Mouse (Mus musculus) kidney, postnatal 0 days (tissue): ENCODE measurements around the gene Csf3. TPM values are rescaled to one million over a fixed set of nuclear protein-coding genes. Genes with fewer than 3 reads are reported as not detected.
A peak's percentile ranks its signal among the peaks of the same experiment; 100 is the strongest.
"Not testable (repeated sequence)": the region's sequence is repeated elsewhere in the genome, so short reads cannot be mapped to it uniquely, and the experiment has no call there.

ENCODE experiments used
- ATAC-seq: fragments of 200-750 bp; cut with Nextera tagmentation; replicated peaks from 2 replicates; pipeline ENCODE4 v1.8.0; 2017; ENCODE audit warnings: low read depth, moderate number of reproducible peaks, moderate TSS enrichment, moderate library complexity; ENCODE audit not compliant: low FRiP score
- DNase-seq: peaks from one replicate; pipeline ENCODE4 v3.0.0-alpha.2; 2016; ENCODE audit warnings: low spot score
- H3K27ac ChIP-seq: fragments of 300-500 bp; sonication (generic); 2 replicates; pipeline ENCODE4 v1.5.1; 2014; ENCODE audit warnings: mild to moderate bottlenecking
- H3K27me3 ChIP-seq: fragments of 300-500 bp; sonication (generic); 2 replicates; pipeline ENCODE4 v1.6.1; 2014; ENCODE audit warnings: low read length, mixed read lengths; ENCODE audit not compliant: insufficient read depth
- H3K36me3 ChIP-seq: fragments of 300-500 bp; sonication (generic); 2 replicates; pipeline ENCODE4 v1.6.1; 2014; ENCODE audit warnings: low read length, mixed read lengths; ENCODE audit not compliant: insufficient read depth
- H3K4me1 ChIP-seq: fragments of 300-500 bp; sonication (generic); replicated peaks from 2 replicates; pipeline ENCODE4 v1.6.1; 2014; ENCODE audit warnings: antibody characterized with exemption, low read length, mixed read lengths; ENCODE audit not compliant: insufficient read depth
- H3K4me2 ChIP-seq: fragments of 300-500 bp; sonication (generic); 2 replicates; pipeline ENCODE4 v1.6.1; 2014; ENCODE audit warnings: mild to moderate bottlenecking, low read length, moderate library complexity, mixed read lengths
- H3K4me3 ChIP-seq: fragments of 300-500 bp; sonication (generic); replicated peaks from 2 replicates; pipeline ENCODE4 v1.5.1; 2014; ENCODE audit warnings: low read depth, low read length
- H3K9ac ChIP-seq: fragments of 300-500 bp; sonication (generic); 2 replicates; pipeline ENCODE4 v1.6.1; 2014; ENCODE audit warnings: low read depth, low read length
- H3K9me3 ChIP-seq: fragments of 300-500 bp; sonication (generic); replicated peaks from 2 replicates; pipeline ENCODE4 v1.6.1; 2016; ENCODE audit warnings: low read length, inconsistent platforms, mixed read lengths
- CTCF ChIP-seq: IDR thresholded peaks from 2 replicates; pipeline ENCODE4 v1.5.1; 2016; ENCODE audit warnings: antibody characterized with exemption, low read depth, mild to moderate bottlenecking, moderate library complexity
- WGBS: fragments of 180-500 bp; shearing (Covaris S2); extraction: QIAGEN DNeasy Blood & Tissue Kit; methylation state at CpG from one replicate; pipeline ENCODE4 v1.1.7; 2014; 5-methylcytosine and 5-hydroxymethylcytosine counted together
- polyA plus RNA-seq: library from polyadenylated mRNA; unstranded; fragments of >200 nt; fragmentation: Nextera tagmentation; extraction: Ambion mirVana; gene quantifications from 2 replicates; pipeline ENCODE4 v1.2.1, GENCODE M21; 2015

Gene Csf3
- polyA plus RNA-seq, 1 experiment from 2014 or later: 0.13 TPM

DNA sequence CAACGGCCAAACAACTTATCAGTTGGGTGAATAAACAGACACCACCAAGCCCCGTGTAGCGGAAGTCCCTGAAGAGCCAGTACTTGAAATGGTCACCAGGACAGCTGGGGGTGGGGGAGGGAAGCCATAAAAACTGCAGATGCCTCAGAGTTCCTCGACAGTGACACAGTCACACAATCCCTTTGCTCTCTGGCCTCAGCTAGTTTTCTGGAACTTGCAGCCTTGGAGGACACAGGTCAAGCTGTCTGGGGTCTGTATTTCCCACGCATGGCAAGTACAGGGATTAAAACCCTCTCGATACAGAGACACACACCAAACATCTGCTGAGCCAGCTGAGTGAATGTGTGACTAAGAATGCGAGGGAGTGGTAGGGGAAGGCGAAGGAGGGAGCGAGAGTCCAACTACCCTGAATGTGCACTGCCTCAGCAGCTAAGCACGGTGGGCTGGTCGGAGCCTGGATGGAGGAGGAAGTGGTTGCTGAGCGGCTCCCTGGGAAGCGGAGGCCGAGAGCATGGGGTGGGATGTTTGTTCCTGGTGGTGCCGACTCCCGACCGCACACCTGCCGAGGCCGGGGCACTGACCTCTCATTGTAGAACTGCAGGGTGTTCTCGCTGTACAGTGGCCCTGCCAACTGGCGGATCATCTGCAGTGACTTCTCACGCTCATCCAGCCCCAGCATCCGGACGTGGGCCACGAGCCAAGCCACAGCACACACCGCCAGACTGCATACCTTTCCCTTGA lies 8.1 kb downstream of the Csf3 start:
- DNase-seq: peak; percentile 86
- H3K4me1 ChIP-seq: peaks cover 53% of the 10 kb centered on the region

DNA sequence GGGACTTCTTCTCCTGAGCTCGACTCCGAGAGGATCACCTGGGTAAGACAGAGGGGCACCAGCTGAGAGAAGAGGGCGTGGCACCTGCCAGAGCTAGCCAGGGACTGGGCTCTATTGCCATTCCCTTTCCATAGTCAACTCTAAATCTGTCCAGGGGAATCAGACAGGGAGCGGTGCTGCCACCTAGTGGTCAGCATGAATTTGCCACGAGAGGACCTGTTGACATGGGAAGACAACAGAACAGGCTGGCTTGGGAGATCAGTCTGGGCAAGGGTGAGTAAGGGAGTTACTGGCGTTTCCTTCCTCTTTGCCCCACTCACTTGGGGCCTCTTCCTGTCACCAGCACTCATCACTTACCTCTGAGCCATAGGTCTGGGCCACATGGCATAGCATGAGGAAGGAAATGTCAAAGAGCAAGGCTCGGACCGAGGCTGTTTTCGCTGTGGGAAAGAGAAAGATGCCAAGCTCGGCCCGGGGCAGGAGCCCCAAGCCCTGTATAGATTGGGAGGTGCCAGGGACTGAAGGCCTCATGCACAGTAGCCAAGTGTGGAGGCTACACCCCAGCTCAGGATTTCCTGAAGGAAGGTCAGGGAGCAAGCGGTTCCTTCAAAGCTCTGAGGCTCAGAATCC lies 9.5 kb downstream of the Csf3 start:
- Histone ChIP-seq H3K4me3 (no peak overlapping the region), H3K4me2 (no peak overlapping the region; the same call in 1 of the 2 replicates), H3K36me3 (0 out of 2 replicates have a peak, but pooled peaks cover 22% of the 10 kb centered on the region), H3K4me1 (peaks cover 43% of the 10 kb centered on the region), H3K9me3 (no peaks in the 10 kb centered on the region), H3K9ac (0 out of 2 replicates have a peak overlapping the region, but pooled peaks have one; percentile 1), H3K27ac (peak overlapping the region; percentile 85), H3K27me3 (no peaks in the 10 kb centered on the region)
- peak; percentile 94 for DNase-seq
- 38% methylated on average over 12 of the region's 12 CpGs for WGBS
- peak; percentile 23 for ATAC-seq
- TF ChIP-seq CTCF: peak; percentile 97

More for the DNA sequence above, 8.1 kb downstream of the Csf3 start:
- ATAC-seq: peak; percentile 57
- H3K27me3 ChIP-seq: no peaks in the 10 kb centered on the region
- peak overlapping the region; percentile 85 for H3K27ac ChIP-seq
- no peak overlapping the region for H3K4me3 ChIP-seq
- 0 out of 2 replicates have a peak overlapping the region, but pooled peaks have one; percentile 31 for H3K9ac ChIP-seq
- no peaks in the 10 kb centered on the region for H3K9me3 ChIP-seq
- WGBS: 17% methylated on average over 26 of the region's 26 CpGs
- peak overlapping the region; percentile 8; the same call in 1 of the 2 replicates for H3K4me2 ChIP-seq
- 0 out of 2 replicates have a peak, but pooled peaks cover 31% of the 10 kb centered on the region for H3K36me3 ChIP-seq
- no peak for TF ChIP-seq CTCF

- H3K36me3 ChIP-seq: 0 out of 2 replicates have a peak, but pooled peaks cover 21% of the 10 kb centered on the region
- H3K9me3 ChIP-seq: no peaks in the 10 kb centered on the region
- ATAC-seq (no peak), DNase-seq (no peak)
- H3K27me3 ChIP-seq: no peaks in the 10 kb centered on the region
- no peak overlapping the region for H3K4me3 ChIP-seq
- 0 out of 2 replicates have a peak overlapping the region, but pooled peaks have one; percentile 1 for H3K9ac ChIP-seq
- 74% methylated on average over 4 of the region's 4 CpGs for WGBS
- H3K4me1 ChIP-seq: peaks cover 42% of the 10 kb centered on the region
- peak overlapping the region; percentile 51 for H3K27ac ChIP-seq
- no peak for TF ChIP-seq CTCF
- no peak overlapping the region; the same call in 1 of the 2 replicates for H3K4me2 ChIP-seq
These were observed 10.0 kb downstream of the Csf3 start for GRCm38 (mm10) chr11:98711046-98711434.

- TF ChIP-seq CTCF: peak; percentile 68
- not testable (repeated sequence) for H3K4me3 ChIP-seq, ATAC-seq, H3K4me2 ChIP-seq, H3K27me3 ChIP-seq, DNase-seq, H3K9ac ChIP-seq, H3K9me3 ChIP-seq, H3K27ac ChIP-seq
- WGBS: 86% methylated on average over 5 of the region's 6 CpGs
- H3K4me1 ChIP-seq: peaks cover 41% of the 10 kb centered on the region
- 0 out of 2 replicates have a peak, but pooled peaks cover 18% of the 10 kb centered on the region for H3K36me3 ChIP-seq
These were observed 10.9 kb downstream of the Csf3 start for GRCm38 (mm10) chr11:98712009-98712408.

GRCm38 (mm10) chr11:98713703-98714102 lies 12.6 kb downstream of the Csf3 start:
- H3K27me3 ChIP-seq: no peaks in the 10 kb centered on the region
- H3K4me3 ChIP-seq: no peak overlapping the region
- H3K27ac ChIP-seq: no peak overlapping the region
- no peaks in the 10 kb centered on the region for H3K9me3 ChIP-seq
- no peak overlapping the region for H3K9ac ChIP-seq
- no peak for ATAC-seq
- H3K4me1 ChIP-seq: peaks cover 29% of the 10 kb centered on the region
- WGBS: 59% methylated on average over 12 of the region's 12 CpGs
- TF ChIP-seq CTCF: no peak
- 0 out of 2 replicates have a peak, but pooled peaks cover 25% of the 10 kb centered on the region for H3K36me3 ChIP-seq
- no peak overlapping the region for H3K4me2 ChIP-seq
- DNase-seq: no peak

GRCm38 (mm10) chr11:98715946-98716345 lies 14.9 kb downstream of the Csf3 start:
- no peak; the same call in 1 of the 2 replicates for TF ChIP-seq CTCF
- ATAC-seq: no peak

More at GRCm38 (mm10) chr11:98715946-98716345, 14.9 kb downstream of the Csf3 start:
- no peaks in the 10 kb centered on the region for H3K9me3 ChIP-seq
- H3K27me3 ChIP-seq: no peaks in the 10 kb centered on the region
- 88% methylated on average over 9 of the region's 9 CpGs for WGBS
- no peak for DNase-seq
- no peak overlapping the region for H3K9ac ChIP-seq
- no peak overlapping the region for H3K27ac ChIP-seq
- H3K36me3 ChIP-seq: 0 out of 2 replicates have a peak, but pooled peaks cover 25% of the 10 kb centered on the region
- peaks cover 8% of the 10 kb centered on the region; the same call in 1 of the 2 replicates for H3K4me1 ChIP-seq
- H3K4me3 ChIP-seq: no peak overlapping the region
- no peak overlapping the region for H3K4me2 ChIP-seq
